Mouse (Mus musculus) erythroblast, embryonic 14.5 days (primary cell): ENCODE results near the gene Sass6.

Experiments
- GATA1 ChIP-seq: IDR thresholded peaks from 2 replicates; pipeline ENCODE4 v1.6.1; 2012; ENCODE audit warnings: low read length, inconsistent platforms, mixed read lengths
- TAL1 ChIP-seq: IDR thresholded peaks from 3 replicates; pipeline ENCODE4 v1.6.1; 2012; ENCODE audit warnings: low read length, inconsistent platforms, mixed read lengths

DNA sequence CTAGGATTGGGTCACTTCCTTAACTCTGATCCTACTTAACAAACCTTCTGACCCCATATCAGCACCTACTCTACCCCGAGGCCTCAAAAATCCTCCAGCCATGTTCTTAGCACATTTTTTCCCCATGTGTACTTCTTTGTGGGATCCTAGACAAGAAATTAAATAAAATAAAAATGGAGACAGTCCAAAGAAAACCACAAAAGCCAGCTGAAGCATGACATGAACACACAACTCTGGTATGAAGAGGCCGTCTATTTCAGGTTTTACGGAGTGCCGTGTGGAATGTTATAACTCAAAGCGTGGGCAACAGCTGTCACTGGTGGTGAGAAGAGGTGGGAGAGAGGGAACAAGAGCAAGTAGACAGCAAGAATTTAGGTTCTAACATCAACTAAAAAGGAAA, 43.4 kb upstream of the Sass6 start:
- TF ChIP-seq GATA1 (no peak), TAL1 (no peak)
